In the genomic region with DNA sequence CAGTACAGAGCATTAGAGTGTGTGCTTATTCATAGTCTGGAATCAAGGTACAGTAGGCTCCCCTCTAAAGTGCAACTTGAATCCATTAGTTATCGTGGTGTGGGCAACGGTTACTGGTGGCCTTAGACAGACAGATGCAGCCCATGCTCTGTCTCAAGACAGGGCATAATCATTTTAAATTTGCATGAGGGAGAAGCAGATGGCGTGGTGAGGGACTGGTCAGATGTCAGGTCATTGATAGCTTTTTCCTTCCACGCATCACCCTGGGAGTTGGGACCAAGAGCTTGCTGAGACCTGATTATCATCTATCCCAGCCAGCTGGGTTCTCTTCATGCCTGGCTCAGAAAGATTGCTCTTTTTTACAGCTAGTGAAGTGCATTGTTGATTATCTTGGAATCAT, we compare ENCODE assay signal across 16 mouse cellular contexts. TPM values are rescaled to one million over a fixed set of nuclear protein-coding genes. Genes with fewer than 3 reads are reported as not detected.
A peak's percentile ranks its signal among the peaks of the same experiment; 100 is the strongest.
DNase-seq lines count a peak whose midpoint lies in the region; ATAC-seq and TF ChIP-seq lines count a peak whose summit lies in the region.
"Had no signal": no experiment of that assay in that cellular context is flagged by ENCODE, and none has a peak within 500 bp of the region (broad histone marks: within the 10 kb centered on the region; RNA-seq: fewer than 3 reads in every experiment).

No protein-coding gene starts in this region.

- intact Hi-C loops in heart, postnatal 10 days (cut with DNase I): no loop called here

- no peaks in the 10 kb centered on the region for H3K36me3 ChIP-seq in forebrain, embryonic 14.5 days (ENCODE audit: control insufficient read depth, insufficient read depth, low read length)
- H3K36me3 ChIP-seq in forebrain, postnatal 0 days (ENCODE audit: insufficient read depth): no peaks in the 10 kb centered on the region
- H3K36me3 ChIP-seq in heart, embryonic 16.5 days (ENCODE audit: control insufficient read depth, insufficient read depth): no peaks in the 10 kb centered on the region
- H3K36me3 ChIP-seq in midbrain, embryonic 12.5 days: no peaks in the 10 kb centered on the region
- H3K36me3 ChIP-seq: embryonic facial prominence, embryonic 15.5 days; forebrain, embryonic 12.5 days had no signal

- peaks cover 54% of the 10 kb centered on the region for H3K4me1 ChIP-seq in forebrain, embryonic 14.5 days (ENCODE audit: control insufficient read depth, insufficient read depth, low read length)
- peaks cover 34% of the 10 kb centered on the region for H3K4me1 ChIP-seq in forebrain, postnatal 0 days (ENCODE audit: insufficient read depth)
- peaks cover 84% of the 10 kb centered on the region for H3K4me1 ChIP-seq in heart, embryonic 16.5 days (ENCODE audit: control insufficient read depth, insufficient read depth, low read length)
- peaks cover 89% of the 10 kb centered on the region for H3K4me1 ChIP-seq in midbrain, embryonic 12.5 days

- 69% methylated on average over 4 of the region's 4 CpGs for WGBS in forebrain, embryonic 14.5 days
- WGBS in forebrain, postnatal 0 days: 43% methylated on average over 4 of the region's 4 CpGs
- WGBS in heart, embryonic 16.5 days: 55% methylated on average over 4 of the region's 4 CpGs
- WGBS in midbrain, embryonic 12.5 days: 49% methylated on average over 4 of the region's 4 CpGs

- peak; percentile 22 for DNase-seq in forebrain, embryonic 14.5 days (ENCODE audit: low spot score)
- no peak for DNase-seq in forebrain, postnatal 0 days
- no peak for DNase-seq in heart, postnatal 10 days
- peak; percentile 68 for DNase-seq in brain, embryonic 14.5 days (ENCODE audit: low read depth)
- no peak for DNase-seq in thymus, postnatal 10 days (ENCODE audit: low spot score in 2 of 2)
- no peak for DNase-seq in kidney, postnatal 14 days
- DNase-seq: cerebellum, adult 11 months; kidney, adult 11 months; kidney, postnatal 36 days; liver; lung, adult 18-20 months; lung, postnatal 4 days had no signal

- no peak overlapping the region for H3K9ac ChIP-seq in forebrain, embryonic 14.5 days (ENCODE audit: low read length)
- no peak overlapping the region for H3K9ac ChIP-seq in forebrain, postnatal 0 days
- no peak overlapping the region for H3K9ac ChIP-seq in heart, embryonic 16.5 days (ENCODE audit: low read length)
- no peak overlapping the region for H3K9ac ChIP-seq in midbrain, embryonic 12.5 days (replicated peaks)
- H3K9ac ChIP-seq: embryonic facial prominence, embryonic 15.5 days; forebrain, embryonic 12.5 days had no signal

- TF ChIP-seq POLR2A in brain, embryonic 14.5 days (IDR thresholded peaks at IDR 0.05; ENCODE audit: borderline replicate concordance, extremely low read depth, insufficient read depth, insufficient read length, poor library complexity, severe bottlenecking): no peak

- H3K27ac ChIP-seq in forebrain, embryonic 14.5 days (ENCODE audit: low read depth, low read length): no peak overlapping the region
- no peak overlapping the region for H3K27ac ChIP-seq in forebrain, postnatal 0 days (ENCODE audit: low read depth, low read length)
- H3K27ac ChIP-seq in heart, embryonic 16.5 days (ENCODE audit: low read length): peak overlapping the region; percentile 100
- H3K27ac ChIP-seq in midbrain, embryonic 12.5 days (replicated peaks): peak overlapping the region; percentile 89

- no peaks in the 10 kb centered on the region for H3K9me3 ChIP-seq in forebrain, embryonic 14.5 days (replicated peaks; ENCODE audit: control insufficient read depth, low read length)
- H3K9me3 ChIP-seq in forebrain, postnatal 0 days (ENCODE audit: low read length): no peaks in the 10 kb centered on the region
- H3K9me3 ChIP-seq in heart, embryonic 16.5 days (replicated peaks; ENCODE audit: control insufficient read depth, low read length): no peaks in the 10 kb centered on the region
- H3K9me3 ChIP-seq in midbrain, embryonic 12.5 days: no peaks in the 10 kb centered on the region
- H3K9me3 ChIP-seq: embryonic facial prominence, embryonic 15.5 days; forebrain, embryonic 12.5 days had no signal

- ATAC-seq in forebrain, embryonic 14.5 days: no peak
- no peak for ATAC-seq in forebrain, postnatal 0 days
- ATAC-seq in heart, embryonic 16.5 days (replicated peaks; ENCODE audit: extremely low read depth, insufficient read depth, low FRiP score): no peak
- ATAC-seq in midbrain, embryonic 12.5 days (ENCODE audit: low FRiP score, low read depth): peak; percentile 57

- no peak for TF ChIP-seq CTCF in forebrain, postnatal 0 days (IDR thresholded peaks at IDR 0.05; ENCODE audit: low read depth)
- no peak for TF ChIP-seq CTCF in brain, embryonic 14.5 days (IDR thresholded peaks at IDR 0.05; ENCODE audit: borderline replicate concordance, extremely low read depth, insufficient read depth, insufficient read length)

- H3K4me2 ChIP-seq in forebrain, embryonic 14.5 days (ENCODE audit: low read length): no peak overlapping the region
- no peak overlapping the region for H3K4me2 ChIP-seq in forebrain, postnatal 0 days (ENCODE audit: low read depth)
- no peak overlapping the region for H3K4me2 ChIP-seq in heart, embryonic 16.5 days (ENCODE audit: low read depth, low read length)
- no peak overlapping the region for H3K4me2 ChIP-seq in midbrain, embryonic 12.5 days (replicated peaks)
- H3K4me2 ChIP-seq: embryonic facial prominence, embryonic 15.5 days; forebrain, embryonic 12.5 days had no signal

- H3K4me3 ChIP-seq in forebrain, embryonic 14.5 days (ENCODE audit: low read depth, low read length): no peak overlapping the region
- H3K4me3 ChIP-seq in forebrain, postnatal 0 days (ENCODE audit: low read depth, low read length): no peak overlapping the region
- H3K4me3 ChIP-seq in heart, embryonic 16.5 days (ENCODE audit: low read length): no peak overlapping the region
- H3K4me3 ChIP-seq in midbrain, embryonic 12.5 days: no peak overlapping the region
- H3K4me3 ChIP-seq: embryonic facial prominence, embryonic 15.5 days; forebrain, embryonic 12.5 days had no signal

- H3K27me3 ChIP-seq in forebrain, embryonic 14.5 days (replicated peaks; ENCODE audit: control insufficient read depth, insufficient read depth, low read length): no peaks in the 10 kb centered on the region
- no peaks in the 10 kb centered on the region for H3K27me3 ChIP-seq in forebrain, postnatal 0 days (ENCODE audit: insufficient read depth, low read length)
- H3K27me3 ChIP-seq in heart, embryonic 16.5 days (ENCODE audit: control insufficient read depth, insufficient read depth, low read length): no peaks in the 10 kb centered on the region
- no peaks in the 10 kb centered on the region for H3K27me3 ChIP-seq in midbrain, embryonic 12.5 days
- H3K27me3 ChIP-seq: embryonic facial prominence, embryonic 15.5 days; forebrain, embryonic 12.5 days had no signal

RNA-seq across cellular contexts. Expression of a gene that starts 27.0 kb away (rescaled TPM):
- polyA plus RNA-seq in forebrain, embryonic 14.5 days (2014; fragmentation: Nextera tagmentation; extraction: Ambion mirVana): 36.9 and 45.8 TPM in 2 replicates
- 44.2 and 48.2 TPM in 2 replicates for total RNA-seq in forebrain, postnatal 0 days (2014; rRNA removed)
- polyA plus RNA-seq in forebrain, postnatal 0 days (2015; fragmentation: Nextera tagmentation; extraction: Ambion mirVana): 45.6 and 49.3 TPM in 2 replicates
- polyA plus RNA-seq in heart, embryonic 16.5 days (2015; fragmentation: Nextera tagmentation; extraction: Ambion mirVana): 22.6 and 24.5 TPM in 2 replicates
- 10 to 100 TPM; 37.9 to 42.9 TPM for total RNA-seq in heart, postnatal 10 days (2021)
- 62.2 and 97.5 TPM in 2 replicates for polyA plus RNA-seq in brain, embryonic 14.5 days (2012; rRNA removed)
- 60.7 and 64.6 TPM in 2 replicates for polyA plus RNA-seq in midbrain, embryonic 12.5 days (2016; fragmentation: Nextera tagmentation; extraction: Ambion mirVana)

Comparison
In these comparisons a context has a peak if more than half of its experiments do, and no peak if none do; other contexts are left out.
1. DNase-seq: peak in forebrain, embryonic 14.5 days (single experiment) and brain, embryonic 14.5 days (single experiment); none in forebrain, postnatal 0 days (single experiment), heart, postnatal 10 days (0 of 2), thymus, postnatal 10 days (0 of 2) and kidney, postnatal 14 days (single experiment).
2. H3K27ac ChIP-seq: peak in heart, embryonic 16.5 days (single experiment) and midbrain, embryonic 12.5 days (single experiment); none in forebrain, embryonic 14.5 days (single experiment) and forebrain, postnatal 0 days (single experiment).